In genomic region chr3:84471146-84471545, GRCm38 (mm10) we compare ENCODE assay signal across 15 mouse cellular contexts. TPM values are rescaled to one million over a fixed set of nuclear protein-coding genes. Genes with fewer than 3 reads are reported as not detected.
DNase-seq lines count a peak whose midpoint lies in the region; ATAC-seq lines count a peak whose summit lies in the region.
"Had no signal": no experiment of that assay in that cellular context is flagged by ENCODE, and none has a peak within 500 bp of the region (broad histone marks: within the 10 kb centered on the region; RNA-seq: fewer than 3 reads in every experiment).

No protein-coding gene starts in this region.

- no peak overlapping the region for H3K4me2 ChIP-seq in intestine, embryonic 16.5 days (ENCODE audit: low read depth, low read length)
- H3K4me2 ChIP-seq: lung, embryonic 14.5 days had no signal

- H3K4me1 ChIP-seq in intestine, embryonic 16.5 days (ENCODE audit: control insufficient read depth, insufficient read depth, low read length): peaks cover 19% of the 10 kb centered on the region

- no peak overlapping the region for H3K27ac ChIP-seq in intestine, embryonic 16.5 days (ENCODE audit: low read length)

- H3K9me3 ChIP-seq in intestine, embryonic 16.5 days (ENCODE audit: control insufficient read depth, low read length): no peaks in the 10 kb centered on the region

- no peak overlapping the region for H3K4me3 ChIP-seq in intestine, embryonic 16.5 days (ENCODE audit: low read length)

- peak; percentile 47 for ATAC-seq in intestine, embryonic 16.5 days
- ATAC-seq in megakaryocyte, adult 5-6 weeks (ENCODE audit: poor library complexity, severe bottlenecking): peak; percentile 47
- ATAC-seq in activated CD4-positive, CD25-positive, alpha-beta regulatory T cell, adult 4 months: no peak

- H3K9ac ChIP-seq in intestine, embryonic 16.5 days (ENCODE audit: low read depth, low read length): no peak overlapping the region
- H3K9ac ChIP-seq: lung, embryonic 14.5 days had no signal

- no peaks in the 10 kb centered on the region for H3K36me3 ChIP-seq in intestine, embryonic 16.5 days (ENCODE audit: control insufficient read depth, insufficient read depth, low read length)

- WGBS in intestine, embryonic 16.5 days: 83% methylated on average over 4 of the region's 4 CpGs

- H3K27me3 ChIP-seq in intestine, embryonic 16.5 days (replicated peaks; ENCODE audit: control insufficient read depth, insufficient read depth, low read length): no peaks in the 10 kb centered on the region
- H3K27me3 ChIP-seq: CH12.LX had no signal

- intact Hi-C loops in heart, postnatal 25 days (cut with DNase I): no loop called here

- DNase-seq in heart, adult 11 months: peak; percentile 73
- no peak for DNase-seq in heart, postnatal 25 days (ENCODE audit: low spot score)
- DNase-seq in MEL-GATA-1-ER (ENCODE audit: extremely low read depth, low read depth): peak; percentile 98
- DNase-seq in cerebellum, adult 11-12 months: no peak
- DNase-seq in T-cell, adult 2 months (ENCODE audit: low spot score): no peak
- DNase-seq: adrenal gland, postnatal 36 days; gastrocnemius, postnatal 36 days; kidney, postnatal 10 days; left cerebral cortex, postnatal 4 days; lung, embryonic 14.5 days; thymus, postnatal 4 days had no signal

RNA-seq across cellular contexts. Expression of gene Fhdc1, which starts 9.1 kb away (rescaled TPM):
- total RNA-seq in heart, postnatal 25 days (2021): under 1 TPM; 0.59 to 0.62 TPM
- 6.6 and 8.8 TPM in 2 replicates for polyA plus RNA-seq in intestine, embryonic 16.5 days (2015; fragmentation: Nextera tagmentation; extraction: Ambion mirVana)
- total RNA-seq in megakaryocyte, adult 5-6 weeks (2015): 0.09 and 0.32 TPM in 2 replicates
- total RNA-seq in megakaryocyte, adult 5-6 weeks (2017): 0.65 and 0.73 TPM in 2 replicates
- polyA plus RNA-seq in activated CD4-positive, CD25-positive, alpha-beta regulatory T cell, adult 4 months (2017; shearing (Covaris generic)): 1 to 10 TPM in 1 of 2 experiments, under 1 TPM in 1; 0.75 to 2.4 TPM

Comparison
In these comparisons a context has a peak if more than half of its experiments do, and no peak if none do; other contexts are left out.
1. DNase-seq: peak in heart, adult 11 months (single experiment) and MEL-GATA-1-ER (single experiment); none in heart, postnatal 25 days (single experiment), cerebellum, adult 11-12 months (single experiment) and T-cell, adult 2 months (single experiment).